Mouse (Mus musculus) B cell, adult 2 months (primary cell): ENCODE results near the gene Tsr3.
"Not testable (repeated sequence)": the region's sequence is repeated elsewhere in the genome, so short reads cannot be mapped to it uniquely, and the experiment has no call there.

Experiments used
- DNase-seq, 2 experiments: peaks; one replicate each; pipeline ENCODE4 v3.0.0; 2022

Tsr3 gene

DNA sequence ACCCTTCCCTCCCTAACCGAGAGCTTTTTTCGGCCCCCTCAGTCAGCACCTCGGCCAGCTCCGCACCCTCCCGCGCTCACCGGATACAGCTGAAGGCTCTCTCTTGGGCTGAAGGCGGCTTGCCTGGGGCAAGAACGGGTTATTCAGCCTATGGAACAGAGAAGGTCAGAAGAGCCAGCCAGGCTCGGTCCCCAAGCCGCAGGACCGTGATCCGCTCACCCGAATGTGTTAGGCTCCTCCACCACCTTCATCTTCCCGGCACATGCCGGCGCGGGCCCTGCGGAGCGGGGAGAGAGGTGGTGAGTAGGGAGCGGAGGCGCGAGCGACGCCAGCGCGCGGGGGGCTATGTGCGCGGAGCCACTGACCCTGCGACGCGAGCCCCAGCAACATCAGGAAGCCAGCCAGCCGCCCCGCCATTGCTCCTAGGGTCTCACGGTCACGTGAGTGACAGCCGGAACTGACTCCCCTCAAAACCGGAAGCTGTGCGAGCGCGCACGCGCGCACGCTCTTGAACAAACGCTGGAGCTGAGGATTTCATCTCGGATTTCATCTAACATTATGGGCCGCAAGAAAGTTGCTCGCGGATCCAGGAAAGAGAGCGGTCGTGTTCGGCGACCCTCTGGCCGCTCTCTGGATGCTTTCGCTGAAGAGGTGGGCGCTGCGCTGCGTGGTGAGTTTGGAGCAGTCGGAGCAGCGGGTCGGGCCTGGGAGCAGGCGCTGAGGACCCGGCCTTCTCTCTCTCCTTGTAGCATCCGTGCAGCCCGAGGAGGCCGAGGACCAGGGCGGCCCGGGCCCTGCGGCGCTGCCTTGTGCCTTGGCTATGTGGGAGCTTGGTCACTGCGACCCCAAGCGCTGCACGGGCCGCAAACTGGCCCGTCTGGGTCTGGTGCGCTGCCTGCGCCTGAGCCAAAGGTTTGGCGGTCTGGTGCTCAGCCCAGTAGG is at the start of gene Tsr3, which contains the start of gene Gnptg:
Tsr3 (plus strand) TSS at position 476 of the 942 bp plus-strand sequence.
Gnptg (minus strand) TSS at position 430 of the 942 bp plus-strand sequence.
- DNase-seq: peak; percentile 85 to 88

DNA sequence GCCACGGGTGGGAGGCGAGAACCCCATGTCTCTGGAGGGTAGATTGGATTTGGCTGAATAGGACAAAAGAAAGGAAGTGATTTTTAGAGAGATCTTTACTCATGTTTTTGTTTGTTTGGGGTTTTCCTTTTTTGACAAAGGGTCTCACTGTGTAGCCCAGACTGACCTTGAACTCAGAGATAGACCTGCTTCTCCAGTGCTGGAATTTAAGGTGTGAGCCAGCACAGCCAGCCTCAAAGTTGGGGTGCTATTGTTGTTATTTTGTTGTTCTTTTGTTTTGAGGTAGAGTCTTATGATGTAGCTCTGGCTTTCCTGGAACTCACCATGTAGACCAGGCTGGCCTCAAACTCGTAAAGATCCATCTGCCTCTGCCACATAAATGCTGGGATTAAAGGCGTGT is 37.6 kb upstream of the Tsr3 start:
- no peak for DNase-seq

DNA sequence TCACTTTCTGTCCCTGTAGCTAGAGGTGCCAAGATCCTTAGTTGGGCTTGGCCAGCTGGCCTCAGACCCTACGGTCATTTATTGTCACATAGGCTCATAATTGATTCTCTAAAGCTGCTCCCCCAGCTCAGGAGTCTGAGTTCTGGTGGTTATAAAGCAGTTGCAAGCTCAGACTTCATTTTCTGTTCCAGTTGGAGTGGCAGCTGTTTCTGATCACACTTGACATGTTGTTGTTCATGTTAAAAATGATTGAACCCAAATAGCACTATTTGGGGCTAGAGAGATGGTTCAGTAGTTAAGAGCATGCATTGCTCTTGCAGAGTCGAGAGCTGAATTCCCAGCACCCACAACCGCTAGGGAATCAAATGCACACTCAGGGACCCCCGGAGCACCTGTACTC is 30.0 kb upstream of the Tsr3 start:
- DNase-seq: no peak

DNA sequence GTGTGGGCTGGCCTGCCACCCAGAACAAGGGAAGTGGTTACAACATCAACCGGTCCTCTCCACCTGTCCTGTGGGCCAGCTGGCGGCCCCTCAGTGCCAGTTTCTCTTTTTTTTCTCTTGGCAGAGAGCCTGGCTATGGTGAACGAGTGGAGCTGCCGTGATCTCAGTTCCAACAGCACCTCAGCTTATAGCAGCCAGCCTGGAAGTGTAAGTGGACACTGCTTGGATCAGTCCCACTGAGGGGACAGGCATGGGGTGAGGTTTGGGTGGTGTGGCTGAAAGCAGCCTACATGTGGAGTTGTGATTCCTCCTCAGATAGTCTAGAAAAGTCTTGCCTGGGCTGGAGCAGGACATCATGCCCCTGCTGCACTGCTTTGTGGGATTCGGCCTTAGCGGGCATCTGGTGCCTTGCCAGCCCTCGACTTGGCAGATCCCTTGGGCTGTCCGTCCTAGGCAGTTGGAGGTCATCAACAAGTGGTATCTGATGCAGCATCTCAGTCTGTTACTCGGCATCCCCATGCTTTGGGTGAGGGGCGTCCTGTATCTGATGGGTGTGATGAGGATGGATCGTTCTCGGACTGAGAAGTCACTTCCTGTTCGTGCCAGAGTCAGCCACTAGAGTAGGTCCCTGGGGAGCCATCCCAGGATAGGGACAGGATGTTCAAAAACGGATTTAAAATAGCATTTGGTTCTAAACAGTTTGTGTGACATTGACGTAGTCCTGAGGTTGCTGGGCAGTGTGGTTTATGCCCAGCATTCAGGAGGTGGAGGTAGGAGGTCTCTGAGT is 29.1 kb upstream of the Tsr3 start:
- peak in 1 of 2 experiments; percentile 26 for DNase-seq

DNA sequence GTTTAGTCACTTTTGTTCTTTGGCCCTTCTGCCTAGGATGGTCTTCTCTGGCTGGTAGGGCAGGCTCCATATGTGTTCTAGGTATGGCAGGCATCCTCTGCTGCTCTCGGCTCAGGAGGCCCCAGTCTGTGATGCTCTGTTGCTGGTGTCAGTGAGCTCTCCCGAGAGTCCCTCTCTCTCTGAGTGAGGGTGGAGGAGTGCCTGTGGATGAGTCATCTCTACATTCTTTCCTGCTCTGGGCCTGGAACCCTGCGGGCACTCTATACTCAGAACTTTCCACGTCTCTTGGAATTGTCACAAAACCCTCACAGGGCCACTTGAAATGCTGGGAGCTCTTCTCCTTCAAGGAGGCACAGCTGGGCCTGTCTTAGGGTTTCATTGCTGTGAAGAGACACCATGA is 28.3 kb upstream of the Tsr3 start:
- DNase-seq: no peak

DNA sequence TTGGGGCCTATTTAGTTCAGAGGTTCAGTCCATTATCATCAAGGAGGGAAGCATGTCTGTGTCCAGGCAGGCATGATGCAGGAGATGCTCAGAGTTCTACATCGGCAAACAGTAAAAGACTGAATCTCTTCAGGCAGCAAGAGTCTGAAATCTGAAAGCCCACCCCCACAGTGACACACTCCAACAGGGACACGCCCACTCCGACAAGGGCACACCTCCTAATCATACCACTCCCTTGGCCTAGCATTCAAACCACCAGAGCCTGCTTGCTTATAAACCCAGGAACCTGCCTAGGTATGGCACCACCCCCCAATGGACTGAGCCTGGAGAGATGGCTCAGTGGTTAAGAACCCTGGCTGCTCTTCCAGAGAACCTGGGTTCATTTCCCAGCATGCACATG is 24.5 kb upstream of the Tsr3 start:
- no peak for DNase-seq

DNA sequence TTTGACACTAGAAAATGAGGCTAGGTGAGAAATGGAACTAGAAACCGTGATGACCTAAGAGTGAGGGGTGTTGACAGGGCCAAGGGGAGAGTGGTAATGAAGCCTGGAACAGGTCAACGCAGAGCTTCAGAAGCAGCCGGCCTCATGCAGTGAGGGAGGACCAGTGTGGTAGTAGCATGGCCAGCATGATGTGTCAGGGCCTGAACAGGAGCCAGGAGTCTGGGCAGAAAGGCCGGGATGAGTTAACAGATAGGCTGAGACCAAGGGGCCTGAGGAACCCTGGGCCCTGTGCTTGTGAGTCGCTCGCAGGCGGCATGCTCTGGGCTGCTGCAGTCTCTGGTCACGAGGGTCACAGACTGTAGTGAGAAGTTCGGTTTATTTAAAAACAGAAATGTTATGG is 21.0 kb upstream of the Tsr3 start:
- no peak for DNase-seq

DNA sequence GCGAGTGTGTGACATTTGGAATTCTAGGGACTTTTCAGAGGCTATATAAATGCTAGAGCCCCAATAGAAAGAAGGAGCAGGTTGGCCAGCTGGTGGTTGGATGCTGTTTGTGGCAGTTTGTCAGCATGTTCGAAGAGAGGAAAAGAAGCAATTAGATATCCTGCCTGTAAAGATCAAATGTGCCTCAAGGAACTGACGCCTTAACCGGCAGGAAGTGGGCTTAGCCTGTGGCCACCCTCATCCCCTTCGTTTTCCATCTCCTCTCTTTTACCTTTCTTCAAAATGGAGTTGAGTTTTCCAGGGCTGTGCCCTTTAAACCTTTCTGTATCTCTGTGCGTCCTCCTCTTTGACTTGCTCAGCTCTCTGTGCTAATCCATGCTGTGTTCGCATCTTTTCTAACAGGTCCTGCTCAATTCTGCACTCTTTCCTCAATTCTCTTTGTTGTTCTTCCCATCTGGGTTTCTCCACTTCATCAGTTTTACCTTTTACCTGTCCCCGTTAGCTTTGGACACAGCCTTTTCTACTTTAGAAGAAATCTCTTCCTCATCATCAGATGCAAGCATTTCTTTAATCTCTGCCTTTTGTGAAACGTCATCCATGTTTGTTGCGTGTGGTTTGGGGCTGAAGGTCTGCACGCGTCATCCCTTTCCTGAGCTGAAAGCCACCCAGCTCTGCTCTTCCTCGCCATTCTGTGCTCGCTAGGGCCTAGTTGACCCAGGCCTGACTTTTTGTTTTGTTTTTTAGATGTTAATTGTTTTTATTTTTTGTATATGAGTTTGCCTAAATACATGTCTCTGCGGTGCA is 20.3 kb upstream of the Tsr3 start:
- DNase-seq: no peak

DNA sequence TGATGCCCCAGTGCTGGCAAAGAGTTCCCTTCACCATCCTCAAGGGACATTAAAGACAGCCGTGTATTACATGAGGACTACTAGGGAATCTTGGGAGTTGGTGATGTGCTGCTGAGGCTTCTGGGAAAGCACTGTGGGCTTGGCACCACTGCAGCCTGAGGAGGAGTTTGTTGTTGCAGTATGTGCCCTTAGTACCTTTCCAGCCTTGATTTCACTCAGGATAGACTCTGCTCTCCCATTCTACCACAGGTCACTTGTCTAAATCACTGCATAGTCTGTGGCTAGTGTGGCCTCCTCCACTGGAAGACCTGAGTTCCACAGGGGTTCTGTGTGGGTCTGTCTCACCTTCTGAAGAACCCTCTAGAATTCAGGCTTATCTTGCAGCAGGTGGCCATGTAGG is 19.2 kb upstream of the Tsr3 start:
- no peak for DNase-seq

DNA sequence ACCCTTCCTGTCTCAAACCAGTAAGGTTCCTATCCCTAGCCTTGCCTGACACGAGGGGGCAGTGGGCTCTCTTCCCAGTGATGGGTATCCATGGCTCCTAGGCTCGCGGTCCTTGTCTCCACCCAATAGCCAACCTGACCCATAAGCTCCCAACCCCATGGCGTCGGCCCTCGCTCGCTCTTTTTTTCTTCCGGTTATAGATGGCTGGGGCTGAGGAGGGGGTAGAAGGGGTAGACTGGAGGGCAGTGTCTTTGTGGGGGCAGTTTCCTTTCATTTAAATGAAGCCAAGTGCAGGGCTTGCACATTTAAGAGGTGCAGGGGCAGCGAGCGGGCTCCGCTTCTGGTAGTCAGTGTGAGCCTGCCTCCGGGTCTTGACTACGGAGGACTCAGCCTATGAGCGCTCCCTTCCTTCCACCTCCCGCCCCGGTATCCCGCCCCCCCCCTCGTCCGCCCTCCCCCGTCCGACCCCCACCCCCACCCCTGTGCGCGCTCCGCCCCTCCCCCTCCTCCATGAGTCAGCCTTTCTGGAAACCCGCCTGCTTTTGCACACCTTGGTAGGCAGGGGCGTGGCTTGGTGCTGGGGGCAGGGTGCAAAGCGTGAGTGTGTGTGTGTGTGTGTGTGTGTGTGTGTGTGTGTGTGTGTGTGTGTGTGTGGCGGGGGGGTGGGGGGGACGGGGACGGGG is 18.0 kb upstream of the Tsr3 start:
- DNase-seq: peak; percentile 51 to 64

DNA sequence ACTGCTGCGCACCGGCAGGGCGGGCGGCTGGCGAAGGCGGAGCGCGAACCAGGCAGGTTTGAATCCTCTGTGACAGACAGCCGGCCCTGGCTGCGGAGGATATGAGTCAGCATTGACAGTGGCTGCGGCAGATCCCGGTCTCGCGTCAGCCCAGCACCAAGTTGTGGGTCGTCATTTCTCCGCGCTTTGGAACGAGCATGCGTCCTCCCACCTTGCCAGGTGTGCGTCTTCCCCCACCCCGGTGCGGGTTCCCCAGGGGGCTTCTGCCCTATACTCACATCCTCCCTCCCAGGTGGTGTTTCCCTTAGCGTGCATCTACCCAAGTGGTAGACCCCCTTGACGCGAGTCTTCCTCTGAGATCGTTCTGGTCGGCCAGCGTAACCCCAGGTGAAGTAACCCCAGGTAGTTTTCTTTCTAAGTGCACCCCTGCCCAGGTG is 17.4 kb upstream of the Tsr3 start:
- DNase-seq: peak; percentile 26 to 41

DNA sequence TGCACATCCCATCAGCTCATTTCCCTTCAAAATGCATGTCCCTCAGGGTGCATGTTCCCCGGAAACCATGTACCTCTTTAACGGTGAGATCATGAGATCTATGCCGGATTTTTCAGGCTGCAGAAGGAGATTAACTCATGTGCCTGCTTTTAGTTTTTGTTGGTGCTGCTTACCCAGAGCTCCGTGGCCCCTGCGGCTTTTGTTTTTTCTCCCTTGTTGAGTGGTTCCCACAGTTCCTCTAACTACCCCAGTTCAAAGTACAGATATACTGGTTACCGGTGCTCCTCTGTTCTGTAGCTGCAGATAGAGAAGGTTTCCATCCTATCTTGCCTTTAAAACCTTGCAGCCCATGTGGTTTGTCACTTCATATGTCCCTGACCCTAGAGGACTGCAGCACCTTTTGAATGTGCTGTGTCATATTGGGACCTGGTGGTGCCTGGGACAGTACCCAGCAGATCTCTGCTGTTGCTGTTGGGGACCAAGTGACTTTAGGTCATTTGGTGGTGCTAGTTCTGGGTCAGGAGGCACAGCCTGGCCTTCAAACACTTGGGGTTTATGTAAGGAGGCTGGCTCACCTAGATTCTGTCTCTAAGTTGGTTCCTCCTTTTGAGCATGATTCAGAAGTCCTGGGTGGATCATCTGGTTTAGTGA is 16.9 kb upstream of the Tsr3 start:
- DNase-seq: no peak

DNA sequence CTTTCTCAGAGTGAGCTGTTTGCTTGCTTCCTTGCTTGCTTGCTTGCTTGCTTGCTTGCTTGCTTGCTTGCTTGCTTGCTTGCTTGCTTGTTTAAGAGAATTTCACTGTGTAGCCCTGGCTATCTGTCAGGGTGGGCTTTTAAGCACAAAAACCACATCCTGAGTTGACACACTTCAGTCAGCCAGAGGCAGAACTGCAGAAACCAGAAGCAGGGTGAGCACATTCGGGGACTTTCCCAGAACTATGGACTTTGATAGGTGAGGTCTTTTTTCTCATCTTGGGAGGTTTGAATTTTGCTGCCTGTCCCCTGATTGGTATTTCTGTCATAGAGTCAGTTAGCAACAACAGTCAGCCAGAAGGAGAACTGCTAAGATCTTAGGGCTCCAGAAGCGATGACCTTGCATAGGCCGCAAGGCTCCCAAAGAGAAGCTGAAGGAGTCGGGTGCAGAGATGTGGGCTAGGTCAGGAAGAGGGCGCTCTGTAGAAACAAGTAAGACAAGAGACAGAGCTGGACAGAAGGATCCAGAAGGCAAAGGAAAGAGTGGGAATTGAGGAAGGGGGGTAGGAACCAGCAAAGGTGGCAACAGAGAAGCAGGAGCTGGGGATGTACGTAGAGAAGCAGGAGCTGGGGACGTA is 15.3 kb upstream of the Tsr3 start:
- DNase-seq: peak; percentile 33 to 56

DNA sequence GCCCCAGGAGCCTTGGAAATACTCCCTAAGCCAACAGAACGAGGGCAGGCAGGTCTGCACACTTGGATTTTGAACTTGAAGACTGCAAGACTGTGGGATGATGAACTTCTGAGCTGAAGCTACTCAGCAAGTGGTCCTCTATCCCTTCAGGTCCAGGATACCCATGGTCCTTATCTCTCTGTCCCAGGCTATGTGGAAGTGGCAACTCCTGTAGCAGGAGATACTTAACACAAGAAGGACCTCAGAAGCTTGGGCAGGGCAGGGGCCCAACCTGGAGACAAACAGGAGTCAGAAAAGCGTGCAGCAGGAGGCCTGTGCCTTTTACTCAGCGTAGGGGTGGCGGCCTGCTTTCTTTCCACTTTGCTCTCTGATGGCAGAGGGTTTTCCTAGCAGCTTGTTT is 14.3 kb upstream of the Tsr3 start:
- no peak for DNase-seq

DNA sequence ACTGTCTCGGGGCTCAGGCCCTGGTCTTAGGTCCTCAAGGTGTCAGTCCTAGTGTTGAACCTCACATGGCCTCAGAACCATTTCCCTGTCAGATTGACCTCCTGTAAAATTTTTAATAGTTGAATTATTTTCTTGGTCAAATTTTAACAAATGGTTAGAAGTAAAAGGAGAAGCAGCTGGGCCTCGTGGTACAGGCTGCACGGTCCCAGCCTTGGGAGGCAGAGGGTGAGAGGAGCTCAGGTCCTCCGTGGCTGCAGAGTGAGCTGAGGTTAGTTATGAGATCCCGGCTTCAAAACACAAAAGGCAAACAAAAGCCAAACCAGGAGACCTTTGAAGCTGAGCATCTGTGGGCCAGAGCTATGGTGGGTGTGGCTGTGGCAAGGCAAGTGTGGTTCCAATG is 12.0 kb upstream of the Tsr3 start:
- DNase-seq: no peak

DNA sequence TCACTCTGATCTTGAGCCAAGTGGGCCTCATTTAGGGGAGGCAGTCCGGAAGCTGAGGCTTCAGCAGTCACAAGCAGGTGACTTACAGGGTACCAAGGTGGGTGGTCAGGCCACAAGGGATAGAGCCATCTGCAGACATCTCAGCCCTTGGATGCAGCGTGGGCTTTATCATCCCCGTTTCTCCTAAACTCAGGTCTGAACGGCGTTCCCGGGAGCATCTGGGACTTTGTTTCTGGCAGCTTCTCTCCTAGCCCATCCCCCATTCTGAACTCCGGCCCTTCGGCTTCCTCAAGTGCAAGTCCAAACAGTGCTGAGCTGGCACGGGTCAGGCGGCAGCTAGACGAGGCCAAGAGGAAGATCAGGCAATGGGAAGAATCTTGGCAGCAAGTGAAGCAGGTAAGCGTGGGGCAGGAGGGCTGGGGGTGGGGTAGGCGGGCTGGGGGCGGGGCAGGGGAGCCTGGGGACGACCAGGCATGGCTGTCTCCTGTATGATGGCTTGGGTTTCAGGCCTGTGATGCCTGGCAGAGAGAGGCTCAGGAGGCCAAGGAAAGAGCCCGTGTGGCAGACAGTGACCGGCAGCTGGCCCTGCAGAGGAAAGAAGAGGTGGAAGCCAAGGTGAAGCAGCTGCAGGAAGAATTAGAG is 9.8 kb upstream of the Tsr3 start:
- not testable (repeated sequence) for DNase-seq

DNA sequence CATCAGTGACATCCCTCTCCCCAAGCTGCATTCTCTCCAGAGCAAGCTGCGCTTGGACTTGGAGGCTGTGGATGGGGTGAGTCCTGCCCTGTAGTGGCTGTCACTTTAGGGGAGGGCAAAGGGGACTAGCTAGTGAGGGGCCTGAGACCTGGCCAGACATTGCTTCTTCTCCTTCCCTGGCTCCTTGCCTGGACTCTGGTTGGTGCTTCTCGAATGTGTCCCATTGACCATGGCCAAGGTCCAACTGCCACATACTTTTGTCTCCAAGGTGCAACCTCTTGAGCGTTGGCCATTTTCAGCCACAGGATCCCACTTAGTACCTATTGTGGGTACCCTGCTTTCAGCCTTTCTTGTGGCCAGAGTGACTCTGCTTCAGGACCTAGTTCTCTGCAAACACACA is 9.3 kb upstream of the Tsr3 start:
- DNase-seq: no peak

DNA sequence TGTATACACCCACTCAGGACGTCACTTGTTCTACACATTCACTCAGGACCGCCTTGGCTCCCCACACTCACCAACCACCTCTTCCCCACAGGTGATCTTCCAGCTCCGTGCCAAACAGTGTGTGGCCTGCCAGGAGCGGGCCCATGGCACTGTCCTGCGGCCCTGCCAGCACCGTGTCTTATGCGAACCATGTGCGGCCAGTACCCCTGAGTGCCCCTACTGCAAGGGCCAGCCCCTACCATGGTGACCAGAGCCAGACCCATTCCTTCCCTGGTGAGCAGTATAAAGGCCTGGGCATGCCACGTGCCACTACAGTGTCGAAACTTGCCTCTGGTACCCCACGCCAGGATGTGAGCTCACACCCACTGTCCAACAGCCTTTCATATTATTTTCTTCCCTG is 8.3 kb upstream of the Tsr3 start:
- not testable (repeated sequence) for DNase-seq

DNA sequence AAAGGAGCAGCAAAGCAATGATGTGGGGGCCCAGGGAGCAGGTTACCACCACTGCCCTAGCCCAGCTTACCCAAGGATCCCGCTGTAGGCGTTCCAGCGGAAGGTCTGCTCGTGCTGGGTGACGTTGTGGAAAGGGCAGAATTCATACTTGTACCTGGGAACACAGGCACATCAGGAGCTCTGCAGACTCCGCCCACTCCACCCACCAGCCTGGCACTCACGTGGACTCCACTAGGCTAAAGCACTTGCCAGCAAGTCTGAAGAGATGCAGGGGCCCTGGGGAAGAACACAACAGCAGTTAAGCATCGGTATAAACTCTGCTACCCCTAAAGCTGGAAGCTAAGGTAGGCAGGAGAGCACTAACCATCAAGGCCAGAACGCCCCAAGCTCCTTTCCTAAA is 4.3 kb upstream of the Tsr3 start:
- DNase-seq: no peak

DNA sequence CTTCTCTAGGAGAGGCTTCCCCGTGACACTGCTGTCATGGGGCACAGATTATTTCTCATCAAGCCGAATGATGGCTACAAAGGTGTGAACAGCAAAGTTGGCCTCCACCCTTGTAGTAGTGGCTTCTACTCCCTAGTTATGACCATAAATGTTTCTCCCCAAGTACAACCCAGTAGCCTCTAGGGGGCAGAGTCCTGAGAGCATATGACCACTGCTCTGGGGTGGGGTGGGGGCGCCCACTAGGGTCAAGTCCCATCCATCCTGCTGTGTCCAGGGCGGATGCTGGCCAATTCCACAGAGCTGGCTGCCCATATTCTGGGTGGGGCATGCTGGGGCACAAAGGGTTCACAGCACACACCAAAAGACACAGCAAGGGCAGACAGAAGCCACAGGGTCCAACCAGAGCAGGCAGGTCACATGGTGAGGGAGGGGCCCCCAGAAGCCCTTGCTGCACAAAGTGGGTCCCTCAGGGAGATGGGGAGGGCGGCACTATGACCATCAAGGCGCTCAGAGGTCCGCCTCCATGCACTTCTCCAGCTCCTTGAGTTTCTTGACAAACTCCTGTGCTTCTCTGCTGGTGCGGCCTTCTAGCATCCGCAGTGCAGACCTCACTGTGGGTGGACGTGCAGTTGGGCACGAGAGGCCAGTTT is 3.3 kb downstream of the Tsr3 start:
- no peak for DNase-seq
